Mouse (Mus musculus): Measurements from ENCODE around the gene Ell.
"Not testable (repeated sequence)": the region's sequence is repeated elsewhere in the genome, so short reads cannot be mapped to it uniquely, and the experiment has no call there.

Ell gene

DNA sequence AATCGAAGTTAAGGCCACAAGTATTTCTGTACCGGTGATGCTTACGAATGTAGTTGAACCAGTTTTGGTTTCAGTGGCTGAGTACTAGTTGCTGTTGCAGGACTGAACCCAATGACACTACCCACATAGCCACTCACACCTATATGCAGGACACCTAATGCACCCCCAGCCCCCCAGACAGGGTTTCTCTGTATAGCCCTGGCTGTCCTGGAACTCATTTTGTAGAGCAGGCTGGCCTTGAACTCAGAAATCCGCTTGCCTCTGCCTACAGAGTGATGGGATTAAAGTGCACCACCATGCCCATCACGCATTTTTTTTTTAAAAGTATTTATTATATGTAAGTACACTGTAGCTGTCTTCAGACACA lies 32.2 kb upstream of the Ell start:
- no peak for DNase-seq

DNA sequence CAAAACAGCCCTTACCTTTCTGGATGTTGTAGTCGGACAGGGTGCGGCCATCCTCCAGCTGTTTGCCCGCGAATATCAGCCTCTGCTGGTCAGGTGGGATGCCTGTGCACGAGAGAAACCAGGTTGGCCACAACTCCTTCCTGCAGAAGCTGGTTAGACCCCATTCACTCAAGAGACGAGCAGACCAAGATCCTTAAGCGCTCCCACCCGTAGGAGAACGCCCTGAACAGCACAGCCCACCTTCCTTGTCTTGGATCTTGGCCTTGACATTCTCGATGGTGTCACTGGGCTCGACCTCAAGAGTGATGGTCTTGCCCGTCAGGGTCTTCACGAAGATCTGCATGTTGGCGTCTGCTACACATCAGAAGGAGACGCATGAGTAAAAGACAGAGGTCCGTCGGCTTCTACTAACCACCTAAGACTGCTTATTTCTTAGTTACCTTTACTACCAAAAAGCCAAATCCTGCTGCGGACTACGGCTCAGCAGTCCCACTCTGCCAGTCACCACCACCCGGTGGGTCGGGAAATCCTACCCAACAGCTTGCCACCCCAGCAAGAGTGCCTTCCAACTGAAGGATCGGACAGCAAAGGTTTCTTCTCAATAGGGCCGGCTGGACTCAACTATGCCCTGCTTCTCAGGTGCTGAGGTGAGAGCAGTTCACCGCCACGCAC lies 29.8 kb upstream of the Ell start:
- DNase-seq, result no peak

DNA sequence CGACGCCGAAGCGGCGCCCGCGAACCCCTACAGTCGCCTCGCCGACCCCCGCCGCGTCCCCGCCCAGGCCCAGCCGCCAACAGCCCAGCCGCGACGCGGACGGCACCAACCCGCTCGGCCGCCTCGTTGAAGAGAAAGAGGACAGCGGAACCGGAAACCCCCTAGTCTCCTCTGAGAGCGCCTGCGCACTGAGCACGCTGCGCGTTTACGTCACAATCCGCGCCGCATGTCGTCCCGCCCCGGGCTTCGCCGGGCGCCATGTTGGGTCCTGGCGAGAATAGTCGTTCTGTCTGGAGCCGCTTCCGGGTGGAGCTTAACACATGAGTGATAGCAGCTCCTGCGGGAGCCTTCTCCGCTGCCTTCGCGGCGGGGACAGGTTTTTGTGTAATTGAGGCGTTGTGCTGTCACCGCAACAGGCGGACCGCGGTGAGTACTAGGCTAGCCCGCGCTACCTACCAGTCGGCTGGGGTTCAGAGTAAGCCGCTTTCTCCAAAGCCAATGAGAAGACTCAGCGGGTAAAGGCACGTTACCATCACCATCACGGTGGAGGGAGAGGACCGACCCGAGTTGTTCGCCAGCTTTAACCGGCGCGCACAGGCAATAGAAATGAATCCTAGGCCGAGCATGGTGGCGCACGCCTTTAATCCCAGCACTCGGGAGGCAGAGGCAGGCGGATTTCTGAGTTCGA lies 28.9 kb upstream of the Ell start, which contains the start of gene Uba52:
Uba52 (minus strand) TSS at position 574 of the 688 bp plus-strand sequence.
- DNase-seq, result peak; percentile 100

DNA sequence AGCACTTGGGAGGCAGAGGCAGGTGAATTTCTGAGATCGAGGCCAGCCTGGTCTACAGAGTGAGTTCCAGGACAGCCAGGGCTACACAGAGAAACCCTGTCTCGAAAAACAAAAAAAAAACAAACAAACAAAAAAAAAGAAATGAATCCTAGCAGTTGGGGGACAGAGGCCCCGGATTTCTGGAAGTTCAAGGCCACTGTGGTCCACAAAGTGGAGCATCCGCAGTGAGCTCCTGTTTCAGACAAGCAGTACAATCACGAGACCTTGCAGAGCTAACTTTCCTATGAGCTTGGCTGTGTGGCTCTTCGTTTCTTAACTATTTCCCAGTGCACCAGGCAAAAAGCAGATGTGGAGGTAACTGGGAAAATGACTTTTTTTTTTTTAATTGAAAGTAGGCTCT lies 28.1 kb upstream of the Ell start:
- DNase-seq, result not testable (repeated sequence)

DNA sequence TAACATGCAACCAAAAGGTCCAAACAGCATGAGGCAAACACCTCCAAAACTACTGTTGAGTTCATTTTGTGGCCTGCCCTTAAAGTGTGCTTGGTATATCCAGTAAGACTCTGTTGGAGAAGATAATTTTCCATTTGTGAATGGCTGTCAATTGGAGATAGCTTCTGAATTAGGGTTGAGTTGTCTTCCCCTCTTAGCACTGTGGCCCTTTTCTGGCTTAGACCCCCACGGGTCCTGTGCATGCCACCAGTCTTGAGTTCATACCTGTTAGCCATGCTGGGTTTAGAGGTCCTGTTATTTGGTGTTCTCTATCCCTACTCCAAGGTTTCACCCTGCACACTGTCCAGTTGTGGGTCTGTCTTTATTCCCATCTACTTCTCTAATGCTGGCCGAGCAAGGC lies 27.5 kb upstream of the Ell start:
- no peak for DNase-seq

DNA sequence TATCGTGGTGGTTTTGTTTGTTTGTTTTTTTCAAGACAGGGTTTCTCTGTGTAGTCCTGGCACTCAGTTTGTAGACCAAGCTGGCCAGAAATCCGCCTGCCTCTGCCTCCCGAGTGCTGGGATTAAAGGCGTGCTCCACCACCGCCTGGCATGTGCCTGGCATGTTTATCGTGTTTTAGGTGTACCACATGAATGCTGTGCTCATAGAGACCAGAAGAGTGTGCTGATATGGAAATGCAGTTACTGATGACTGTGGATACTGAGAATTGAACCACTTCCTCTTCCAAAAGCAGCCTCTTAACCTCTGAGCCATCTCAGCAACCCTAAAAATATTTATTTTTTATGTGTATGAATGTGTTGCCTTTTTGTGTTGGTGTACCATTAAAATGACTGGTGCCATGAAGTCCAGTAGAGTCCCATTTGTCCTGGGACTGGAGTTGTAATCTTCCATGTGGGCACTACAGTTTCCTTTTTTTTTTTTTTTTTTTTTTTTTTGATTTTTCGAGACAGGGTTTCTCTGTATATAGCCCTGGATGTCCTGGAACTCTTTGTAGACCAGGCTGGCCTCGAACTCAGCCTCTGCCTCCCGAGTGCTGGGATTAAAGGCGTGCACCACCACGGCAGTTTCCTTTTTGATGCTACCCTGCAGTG lies 26.9 kb upstream of the Ell start:
- no peak for DNase-seq

DNA sequence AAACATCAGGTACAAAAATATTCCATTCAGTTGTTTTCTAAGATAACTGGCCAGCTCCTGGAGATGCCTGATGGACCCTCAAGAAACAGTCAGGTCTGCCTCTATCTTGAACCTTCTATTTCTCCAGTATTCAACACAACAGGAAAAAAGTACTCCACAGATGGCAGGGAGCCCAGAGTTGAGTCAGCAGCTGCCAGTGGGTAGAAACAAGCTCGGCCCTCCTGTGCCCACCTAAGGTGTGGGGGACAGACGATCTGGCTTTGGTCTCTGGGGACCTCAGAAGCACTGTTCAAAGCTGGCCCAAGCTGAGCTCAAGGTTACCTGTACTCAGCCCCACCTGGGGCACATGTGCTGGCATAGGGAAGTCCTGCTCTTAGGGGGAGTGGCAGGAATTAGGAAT lies 25.8 kb upstream of the Ell start:
- DNase-seq, result no peak

DNA sequence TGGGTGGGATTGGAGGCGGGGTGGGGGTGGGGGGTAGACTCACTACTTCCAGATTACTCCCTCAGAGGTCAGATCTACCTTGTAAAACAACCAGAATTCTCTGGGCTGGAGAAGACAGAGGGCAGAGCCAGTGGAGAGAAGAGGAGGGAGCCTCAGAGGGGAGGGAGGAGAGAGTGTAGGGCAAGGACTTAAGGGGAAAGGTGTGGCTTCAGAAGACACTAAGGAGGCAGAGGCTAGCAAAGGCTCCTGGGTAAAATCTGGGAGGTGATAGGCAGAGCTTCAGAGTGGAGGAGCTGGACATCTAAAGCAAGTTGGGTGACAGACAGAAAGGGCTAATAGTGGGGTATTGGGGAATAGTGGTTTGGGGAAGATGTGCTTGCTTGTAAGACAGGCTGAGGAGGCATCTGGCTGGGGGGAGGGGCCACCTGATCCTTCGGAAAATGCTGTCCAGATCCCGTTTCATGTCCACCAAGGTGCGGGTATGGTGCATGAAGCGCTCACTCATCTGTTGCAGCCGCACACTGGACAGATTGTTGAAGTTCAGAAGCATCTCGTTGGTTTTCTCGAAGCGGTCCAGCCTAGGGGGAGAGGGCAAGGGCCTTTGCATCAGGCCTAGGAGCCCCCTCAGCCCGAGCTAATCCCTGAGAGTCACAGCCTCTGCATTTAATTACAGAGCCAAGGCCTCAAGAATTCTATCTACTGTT lies 21.2 kb upstream of the Ell start:
- DNase-seq, result no peak

DNA sequence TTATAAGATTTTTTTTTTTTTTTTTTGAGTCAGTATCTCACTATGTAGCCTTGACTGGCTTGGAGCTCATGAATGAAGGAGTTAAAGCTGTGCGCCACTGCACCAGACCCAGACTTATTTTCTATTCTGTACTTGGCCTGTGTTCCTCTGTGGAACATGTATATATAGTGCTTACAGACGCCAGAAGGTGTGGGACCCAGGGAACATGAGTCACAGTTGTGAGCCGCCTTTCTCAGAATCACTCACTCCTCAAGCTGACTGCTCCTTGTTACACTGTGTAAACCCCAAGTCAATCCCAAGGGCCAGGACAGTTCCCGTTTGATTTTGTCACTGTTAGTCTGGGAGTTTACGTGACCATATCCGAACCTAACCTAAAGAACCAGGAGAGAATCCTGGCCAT lies 20.2 kb upstream of the Ell start:
- no peak for DNase-seq

DNA sequence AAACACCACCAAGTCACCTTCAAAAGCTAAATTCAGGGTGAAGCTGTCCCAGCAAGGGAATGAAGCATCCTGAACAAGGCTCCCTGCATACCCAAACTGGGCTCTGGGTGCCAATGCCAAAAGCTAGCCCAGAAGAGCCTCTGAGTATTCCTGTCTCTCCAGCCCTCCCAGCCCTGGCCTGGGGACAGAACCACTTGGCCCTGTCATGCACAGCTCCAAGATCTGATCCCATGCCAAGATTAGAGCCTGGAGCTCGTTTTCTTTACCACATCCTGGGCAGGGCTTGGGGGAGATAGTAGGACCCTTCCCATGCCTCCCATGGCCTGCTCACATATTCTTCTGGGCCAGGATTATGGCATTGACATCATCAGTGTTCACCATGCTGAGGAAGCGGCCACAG lies 19.7 kb upstream of the Ell start:
- no peak for DNase-seq

DNA sequence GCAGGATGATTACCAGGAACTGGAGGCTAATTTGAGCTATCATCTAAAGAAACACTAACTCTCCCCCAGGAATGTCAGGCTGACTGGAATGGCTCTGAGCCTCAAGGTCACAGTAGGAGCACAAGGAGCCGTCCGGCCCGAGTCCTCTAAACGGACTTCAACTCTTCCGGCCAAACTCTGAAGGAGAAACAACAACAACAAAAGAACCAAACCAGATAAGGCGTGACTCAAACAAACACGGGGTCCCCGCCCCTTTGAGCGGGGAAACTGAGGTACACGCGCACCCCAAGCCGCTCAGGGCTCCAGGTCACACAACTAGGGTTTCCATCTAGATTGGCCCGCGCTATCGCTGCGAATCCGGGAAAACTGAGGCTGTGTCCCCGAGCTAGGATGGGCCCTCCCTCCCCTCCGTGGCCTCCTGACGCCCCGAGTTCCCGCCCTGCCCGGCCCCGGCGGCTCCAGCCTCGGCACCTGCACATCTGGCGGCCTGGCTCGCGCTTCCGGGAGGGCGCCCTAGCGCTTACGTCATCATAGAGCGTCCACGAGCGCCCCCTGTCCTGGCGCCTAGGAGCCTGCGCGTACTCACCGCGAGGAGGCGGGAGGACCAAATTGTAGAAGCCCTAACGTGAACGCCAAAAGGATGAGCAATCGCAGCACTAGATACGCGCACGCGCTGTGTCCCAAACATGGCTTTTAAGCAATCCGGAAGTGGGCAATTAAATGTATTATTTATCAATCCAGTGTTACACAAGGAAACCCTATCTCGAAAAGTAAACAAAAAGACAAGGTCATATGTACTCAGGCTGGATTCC lies 16.5 kb upstream of the Ell start:
- peak; percentile 100 for DNase-seq

DNA sequence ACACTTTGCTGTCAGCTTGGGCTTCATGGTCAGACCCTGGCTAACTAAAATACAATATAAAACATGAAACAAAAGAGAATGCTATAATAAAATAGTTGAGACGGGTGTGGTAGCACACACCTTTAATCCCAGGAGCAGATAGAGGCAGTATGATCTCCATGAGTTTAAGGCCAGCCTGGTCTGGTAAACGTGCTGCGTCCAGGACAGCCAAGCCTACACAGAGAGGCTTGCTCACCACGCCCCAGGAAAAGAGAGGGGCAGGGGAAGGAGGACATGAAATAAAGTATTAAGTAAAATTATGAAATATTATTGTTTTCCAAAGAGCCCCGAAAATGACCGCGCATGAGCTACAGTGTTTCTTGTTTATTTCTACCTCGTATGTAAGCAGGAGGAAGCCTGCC lies 12.1 kb upstream of the Ell start:
- DNase-seq, result no peak

DNA sequence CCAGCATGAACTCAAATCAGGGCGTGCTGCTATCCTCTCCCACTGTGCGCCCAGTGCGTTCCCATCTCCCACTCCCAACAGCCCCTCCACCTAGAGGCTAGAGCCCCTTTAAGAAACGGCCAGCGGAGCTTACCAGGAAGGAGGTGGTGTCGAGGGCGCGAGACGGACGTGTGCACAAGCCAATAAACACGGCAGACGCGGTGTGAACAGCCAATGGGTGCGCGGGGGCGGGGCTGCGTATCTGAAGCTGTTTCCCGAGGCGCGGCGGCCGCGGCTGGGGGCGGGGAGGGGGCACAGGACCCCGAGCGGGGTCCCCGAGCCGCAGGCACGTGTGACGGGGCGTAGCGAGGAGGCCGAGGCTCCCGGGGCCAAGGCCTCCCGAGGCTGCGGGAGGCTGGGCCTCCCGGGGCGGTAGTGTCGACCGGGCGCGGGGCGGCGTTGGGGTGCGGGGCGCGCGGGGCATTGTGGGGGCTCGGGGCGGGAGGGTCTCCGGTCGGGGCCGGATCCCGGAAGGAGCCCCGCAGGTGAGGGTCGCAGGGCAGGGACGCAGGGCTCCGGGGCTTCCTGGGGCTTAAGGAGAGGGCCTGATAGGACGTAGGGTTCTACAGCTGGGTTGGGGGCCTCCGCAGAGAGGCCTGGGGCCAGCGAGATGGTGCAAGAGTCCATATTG lies 11.6 kb upstream of the Ell start, which contains the start of the genes Fkbp8 and Kxd1:
Fkbp8 (plus strand) TSS at position 213 of the 670 bp plus-strand sequence.
Kxd1 (minus strand) TSS at position 445 of the 670 bp plus-strand sequence.
- DNase-seq, result peak; percentile 100

DNA sequence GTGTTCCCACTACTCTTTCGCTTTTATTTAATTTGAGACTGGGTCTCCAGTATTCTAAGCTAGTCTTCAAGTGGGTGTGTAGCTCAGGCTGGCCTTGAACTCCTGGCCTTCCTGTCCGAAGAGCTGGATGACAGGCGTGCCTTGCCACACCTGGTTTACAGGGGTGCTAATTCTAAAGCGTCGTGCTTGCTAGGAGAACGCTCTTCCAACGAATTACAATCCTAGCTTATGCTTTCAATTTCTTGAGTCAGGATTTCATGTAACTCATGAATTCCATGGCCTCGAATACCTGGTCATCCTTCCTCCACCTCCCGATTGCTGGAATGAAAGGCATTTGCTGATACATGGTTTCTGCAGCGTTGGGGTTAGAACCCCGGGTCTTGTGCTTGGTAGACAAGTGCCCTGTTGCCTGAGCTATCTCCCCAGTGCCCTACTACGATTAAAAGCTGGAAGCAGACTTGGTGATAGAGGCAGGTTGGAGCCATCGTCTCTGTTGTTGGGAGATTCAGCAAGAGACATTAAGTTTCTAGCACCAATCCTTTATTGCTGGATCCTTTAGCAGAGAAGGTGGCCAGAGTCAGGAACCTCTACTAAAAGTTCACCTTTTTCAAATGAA lies 11.0 kb upstream of the Ell start:
- DNase-seq, result no peak

DNA sequence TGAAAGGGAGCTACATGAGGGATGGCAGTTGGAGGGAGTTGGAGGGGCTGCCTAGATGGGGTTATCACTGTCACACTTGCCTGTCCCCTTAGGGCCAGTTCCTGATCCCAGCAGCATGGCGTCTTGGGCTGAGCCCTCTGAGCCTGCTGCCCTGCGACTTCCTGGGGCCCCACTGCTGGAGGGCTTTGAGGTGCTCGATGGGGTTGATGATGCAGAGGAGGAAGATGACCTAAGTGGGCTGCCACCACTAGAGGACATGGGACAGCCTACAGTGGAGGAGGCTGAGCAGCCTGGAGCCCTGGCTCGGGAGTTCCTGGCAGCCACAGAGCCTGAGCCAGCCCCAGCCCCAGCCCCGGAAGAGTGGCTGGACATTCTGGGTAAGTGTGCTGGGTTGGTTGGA lies 10.0 kb upstream of the Ell start:
- DNase-seq, result no peak

DNA sequence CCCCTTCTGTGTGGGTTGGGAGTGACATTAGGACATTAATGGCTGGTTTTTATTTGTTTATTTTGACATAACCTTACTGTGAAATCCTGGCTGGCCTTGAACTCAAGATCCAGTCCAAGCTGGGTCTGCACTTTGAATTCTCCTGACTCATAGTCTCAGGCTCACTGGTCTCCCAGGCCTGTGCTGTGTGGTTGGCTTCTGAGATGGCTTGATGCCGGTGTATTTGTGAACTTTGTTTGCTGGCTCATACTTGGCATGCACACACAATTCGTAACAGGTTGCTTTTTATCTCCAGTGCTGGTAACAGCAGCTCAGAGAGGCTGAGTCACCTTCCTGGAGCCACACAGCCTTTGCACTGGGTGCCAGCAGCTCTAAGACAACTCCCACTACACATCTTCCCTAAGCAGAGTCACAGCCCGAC lies 9.5 kb upstream of the Ell start:
- DNase-seq, result no peak

DNA sequence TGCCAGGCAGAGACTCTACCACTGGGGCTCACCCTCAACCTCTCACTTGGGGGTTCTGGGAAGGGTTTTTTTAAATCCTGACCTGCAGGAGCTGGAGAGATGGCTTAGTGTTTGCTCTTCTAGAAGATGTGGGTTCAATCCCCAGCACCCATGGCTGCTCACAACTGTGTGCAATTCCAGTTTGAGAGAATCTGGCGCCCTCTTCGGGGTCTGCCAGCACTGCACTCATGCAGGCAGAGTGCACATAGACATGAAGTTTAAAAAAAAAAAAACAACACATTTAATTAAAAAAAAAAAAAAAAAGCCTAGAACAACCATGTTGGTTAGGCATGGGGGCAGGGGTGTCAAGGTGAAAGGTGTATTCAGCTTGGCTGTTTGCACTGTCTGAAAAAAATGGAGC lies 8.9 kb upstream of the Ell start:
- no peak for DNase-seq

DNA sequence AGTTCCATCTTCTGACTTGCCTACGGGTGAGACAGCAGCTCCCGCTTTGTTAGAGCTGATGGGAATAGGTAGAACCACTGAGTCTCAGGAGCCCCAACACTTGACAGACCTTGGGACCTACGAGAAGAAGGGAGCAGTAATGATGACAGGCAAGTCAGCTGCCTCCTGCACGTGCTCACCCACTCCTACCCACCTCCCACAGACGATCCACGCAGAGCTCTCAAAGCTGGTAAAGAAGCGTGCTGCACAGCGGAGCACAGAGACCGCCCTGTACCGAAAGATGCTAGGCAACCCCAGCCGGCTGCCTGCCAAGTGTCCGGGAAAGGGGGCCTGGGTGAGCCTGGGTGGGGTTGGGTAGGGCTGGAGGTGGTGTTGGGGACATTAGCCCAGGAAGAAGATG lies 5.0 kb upstream of the Ell start:
- no peak for DNase-seq

DNA sequence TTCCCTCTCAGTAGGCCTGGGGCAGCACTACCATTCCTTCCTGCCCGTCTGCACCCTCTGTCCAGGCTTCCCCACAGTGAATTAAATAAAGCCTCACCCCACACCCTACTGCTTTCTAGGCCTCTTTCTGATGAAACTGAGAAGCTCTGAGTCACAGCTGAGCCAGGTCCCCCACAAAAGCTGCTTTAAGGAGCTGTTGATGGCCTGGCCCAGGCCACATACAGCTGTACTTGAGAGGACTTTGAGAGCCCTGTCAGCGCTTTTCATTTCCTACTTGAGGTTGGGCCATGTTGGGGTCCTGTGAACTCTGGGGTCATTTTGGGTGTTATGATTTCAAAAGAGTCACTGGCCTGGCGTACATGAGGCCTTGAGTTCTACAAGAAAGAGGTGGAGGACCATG lies 4.0 kb upstream of the Ell start:
- DNase-seq, result no peak

DNA sequence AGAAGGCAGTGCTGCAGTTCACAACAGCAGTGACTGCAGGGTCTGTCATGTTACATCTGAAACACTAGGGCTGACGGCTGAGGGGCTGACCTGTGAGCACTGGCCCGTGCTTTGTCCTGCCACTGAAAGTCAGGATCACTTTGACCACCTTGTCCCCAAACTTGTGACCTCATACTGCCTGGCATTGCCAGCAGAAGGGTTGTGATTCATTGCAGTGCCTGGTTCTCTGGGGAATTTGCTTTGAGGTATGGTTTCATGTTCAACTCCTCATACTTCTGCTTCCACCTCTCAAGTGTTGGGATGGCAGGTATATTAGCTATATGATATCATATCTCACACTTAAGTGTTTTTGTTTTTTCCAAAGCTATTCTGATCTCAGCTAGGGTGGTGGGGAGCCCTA lies 3.6 kb upstream of the Ell start:
- no peak for DNase-seq

DNA sequence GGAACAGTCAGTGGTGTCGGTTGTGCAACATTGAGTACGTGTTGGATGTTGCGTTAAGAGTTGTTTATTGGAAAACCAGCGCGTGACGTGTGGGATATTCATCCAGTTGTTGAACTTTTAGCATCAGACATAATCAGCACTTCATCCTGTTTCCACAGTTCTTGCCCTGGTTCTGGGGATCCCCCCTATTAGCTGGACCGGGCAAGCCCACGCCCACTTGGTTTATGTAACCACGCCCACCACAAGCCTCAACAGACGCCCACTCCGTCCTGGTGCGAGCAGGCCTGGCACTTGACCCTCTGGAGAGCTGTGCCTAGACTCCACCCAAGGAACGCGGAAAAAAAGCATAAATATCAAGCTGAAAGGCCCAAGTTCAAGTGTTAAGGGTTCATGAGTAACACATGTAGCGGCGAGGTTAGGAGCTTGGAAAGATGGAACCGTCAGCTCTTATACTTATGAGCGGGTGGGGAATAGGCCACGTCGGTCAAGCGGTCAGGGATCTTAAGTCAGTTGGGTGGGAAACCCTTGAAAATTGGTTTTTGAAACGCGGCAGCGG lies 1.2 kb upstream of the Ell start:
- DNase-seq, result peak; percentile 99

All from heart, adult 11 months (tissue).